Mouse (Mus musculus): Measurements from ENCODE around the gene Ndrg3.

The Ndrg3 gene

GRCm38 (mm10) chr2:156991470-156992319 lies at the start of gene Ndrg3:
Gene Ndrg3 (minus strand): TSS chr2:156992056.
- DNase-seq (ENCODE audit: low read depth, low spot score), result peak; percentile 96

- no peak for DNase-seq (ENCODE audit: low read depth, low spot score)
Measured at GRCm38 (mm10) chr2:157041421-157041820, 49.6 kb upstream of the Ndrg3 start.

- no peak for DNase-seq (ENCODE audit: low read depth, low spot score)
Measured at GRCm38 (mm10) chr2:157040649-157041046, 48.8 kb upstream of the Ndrg3 start.

GRCm38 (mm10) chr2:157039900-157040648 lies 48.2 kb upstream of the Ndrg3 start:
- DNase-seq (ENCODE audit: low read depth, low spot score), result no peak

- DNase-seq (ENCODE audit: low read depth, low spot score), result no peak
Measured at GRCm38 (mm10) chr2:157037303-157037702, 45.4 kb upstream of the Ndrg3 start.

GRCm38 (mm10) chr2:157036400-157036799 lies 44.5 kb upstream of the Ndrg3 start:
- DNase-seq (ENCODE audit: low read depth, low spot score), result no peak

- DNase-seq (ENCODE audit: low read depth, low spot score), result no peak
Measured at GRCm38 (mm10) chr2:157035371-157035770, 43.5 kb upstream of the Ndrg3 start.

GRCm38 (mm10) chr2:157030804-157031203 lies 38.9 kb upstream of the Ndrg3 start:
- DNase-seq (ENCODE audit: low read depth, low spot score), result peak; percentile 68

- no peak for DNase-seq (ENCODE audit: low read depth, low spot score)
Measured at GRCm38 (mm10) chr2:157028261-157028660, 36.4 kb upstream of the Ndrg3 start.

- no peak for DNase-seq (ENCODE audit: low read depth, low spot score)
Measured at GRCm38 (mm10) chr2:157027106-157028008, 35.5 kb upstream of the Ndrg3 start.

- DNase-seq (ENCODE audit: low read depth, low spot score), result no peak
Measured at GRCm38 (mm10) chr2:157021156-157021555, 29.3 kb upstream of the Ndrg3 start.

GRCm38 (mm10) chr2:157019228-157019627 lies 27.4 kb upstream of the Ndrg3 start:
- no peak for DNase-seq (ENCODE audit: low read depth, low spot score)

- no peak for DNase-seq (ENCODE audit: low read depth, low spot score)
Measured at GRCm38 (mm10) chr2:157016529-157017270, 24.8 kb upstream of the Ndrg3 start.

GRCm38 (mm10) chr2:157012341-157012740 lies 20.5 kb upstream of the Ndrg3 start:
- DNase-seq (ENCODE audit: low read depth, low spot score), result no peak

- no peak for DNase-seq (ENCODE audit: low read depth, low spot score)
Measured at GRCm38 (mm10) chr2:157010634-157011310, 18.9 kb upstream of the Ndrg3 start.

GRCm38 (mm10) chr2:157010121-157010520 lies 18.3 kb upstream of the Ndrg3 start:
- no peak for DNase-seq (ENCODE audit: low read depth, low spot score)

GRCm38 (mm10) chr2:157008509-157008908 lies 16.7 kb upstream of the Ndrg3 start:
- no peak for DNase-seq (ENCODE audit: low read depth, low spot score)

- no peak for DNase-seq (ENCODE audit: low read depth, low spot score)
Measured at GRCm38 (mm10) chr2:157007234-157007596, 15.4 kb upstream of the Ndrg3 start.

- peak; percentile 82 for DNase-seq (ENCODE audit: low read depth, low spot score)
Measured at GRCm38 (mm10) chr2:157006511-157007233, 14.8 kb upstream of the Ndrg3 start, which contains the start of gene Dsn1. Gene Dsn1 (minus strand): TSS chr2:157007154.

GRCm38 (mm10) chr2:157002321-157002720 lies 10.5 kb upstream of the Ndrg3 start:
- DNase-seq (ENCODE audit: low read depth, low spot score), result no peak

Data from embryo, embryonic 11.5 days (tissue).